Mouse (Mus musculus) lung, adult 2 months (tissue): ENCODE measurements around the gene Cphx3.
"Not testable (repeated sequence)": the region's sequence is repeated elsewhere in the genome, so short reads cannot be mapped to it uniquely, and the experiment has no call there.

ENCODE experiments used
- CTCF ChIP-seq: fragments of 200-500 bp; IDR thresholded peaks from 2 replicates; pipeline ENCODE4 v1.5.1; 2011; ENCODE audit warnings: mild to moderate bottlenecking, low read length, control low read depth; ENCODE audit not compliant: insufficient read depth
- POLR2A ChIP-seq: fragments of 200-500 bp; IDR thresholded peaks from 2 replicates; pipeline ENCODE4 v1.6.1; 2011; ENCODE audit warnings: low read depth, mild to moderate bottlenecking, control low read depth, low read length, borderline replicate concordance; ENCODE audit errors: extremely low read depth

DNA sequence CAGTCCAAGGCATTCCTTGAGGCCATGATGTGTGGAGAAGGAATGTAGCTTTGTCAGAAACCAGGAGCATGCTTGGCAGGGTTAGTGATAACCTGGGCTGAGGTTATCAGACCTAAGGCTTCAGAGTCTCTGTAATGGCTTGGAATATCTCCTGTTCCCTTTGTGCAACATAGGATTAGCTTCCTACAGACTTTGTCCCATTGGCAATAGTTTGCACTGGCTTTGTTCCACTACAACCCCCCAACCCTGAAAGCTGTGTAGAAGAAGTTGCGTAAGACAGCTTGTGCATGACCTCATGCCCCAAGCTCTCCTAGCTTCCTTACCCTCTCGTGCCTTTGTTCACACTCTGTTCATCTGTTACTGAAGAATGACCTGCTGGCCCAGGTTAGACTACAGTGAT, 155.1 kb downstream of the Cphx3 start:
- TF ChIP-seq POLR2A, CTCF: not testable (repeated sequence)
